Mouse (Mus musculus): ENCODE measurements around the gene Mcm3.

The Mcm3 gene

GRCm38 (mm10) chr1:20814521-20814920, 5.6 kb downstream of the Mcm3 start:
- in situ Hi-C loops (cut with MboI, MseI), result loop anchor here (10.0 kb wide), 1 partner anchor 260 kb away; the partner anchor contains the start of gene Tram2

- in situ Hi-C loops (cut with MboI, MseI), result no loop called here
These were observed 15.6 kb downstream of the Mcm3 start for GRCm38 (mm10) chr1:20804526-20804925.

GRCm38 (mm10) chr1:20801682-20802390, 18.3 kb downstream of the Mcm3 start:
- in situ Hi-C loops (cut with MboI, MseI), result no loop called here

- in situ Hi-C loops (cut with MboI, MseI), result no loop called here
These were observed 18.8 kb downstream of the Mcm3 start for GRCm38 (mm10) chr1:20801275-20801674.

GRCm38 (mm10) chr1:20795178-20795577, 24.9 kb downstream of the Mcm3 start:
- in situ Hi-C loops (cut with MboI, MseI), result no loop called here

- in situ Hi-C loops (cut with MboI, MseI), result loop anchor here (5.0 kb wide), 1 partner anchor 47 kb away; no protein-coding TSS in a partner anchor
These were observed 25.4 kb downstream of the Mcm3 start for GRCm38 (mm10) chr1:20794760-20795159.

GRCm38 (mm10) chr1:20791414-20791813, 28.7 kb downstream of the Mcm3 start:
- in situ Hi-C loops (cut with MboI, MseI), result loop anchor here (5.0 kb wide), 1 partner anchor 44 kb away; no protein-coding TSS in a partner anchor

GRCm38 (mm10) chr1:20790517-20790916, 29.6 kb downstream of the Mcm3 start, which contains the start of gene Il17f:
Gene Il17f (minus strand): TSS chr1:20790617.
- in situ Hi-C loops (cut with MboI, MseI), result loop anchor here (5.0 kb wide), 1 partner anchor 43 kb away; no protein-coding TSS in a partner anchor

- in situ Hi-C loops (cut with MboI, MseI), result no loop called here
These were observed 31.7 kb downstream of the Mcm3 start for GRCm38 (mm10) chr1:20788419-20788818.

GRCm38 (mm10) chr1:20787046-20787445, 33.1 kb downstream of the Mcm3 start:
- in situ Hi-C loops (cut with MboI, MseI), result no loop called here

- in situ Hi-C loops (cut with MboI, MseI), result no loop called here
These were observed 41.7 kb downstream of the Mcm3 start for GRCm38 (mm10) chr1:20778366-20778765.

- in situ Hi-C loops (cut with MboI, MseI), result loop anchor here (5.0 kb wide), 1 partner anchor 102 kb away; no protein-coding TSS in a partner anchor
These were observed 45.9 kb downstream of the Mcm3 start for GRCm38 (mm10) chr1:20774026-20774730.

- in situ Hi-C loops (cut with MboI, MseI), result no loop called here
These were observed 53.6 kb downstream of the Mcm3 start for GRCm38 (mm10) chr1:20766526-20766925.

- in situ Hi-C loops (cut with MboI, MseI), result no loop called here
These were observed 58.7 kb downstream of the Mcm3 start for GRCm38 (mm10) chr1:20761411-20761810.

- in situ Hi-C loops (cut with MboI, MseI), result no loop called here
These were observed 59.8 kb downstream of the Mcm3 start for GRCm38 (mm10) chr1:20760331-20760730.

- in situ Hi-C loops (cut with MboI, MseI), result no loop called here
These were observed 60.3 kb downstream of the Mcm3 start for GRCm38 (mm10) chr1:20759799-20760198.

GRCm38 (mm10) chr1:20757586-20757985, 62.5 kb downstream of the Mcm3 start:
- in situ Hi-C loops (cut with MboI, MseI), result no loop called here

GRCm38 (mm10) chr1:20754439-20754838, 65.7 kb downstream of the Mcm3 start:
- in situ Hi-C loops (cut with MboI, MseI), result no loop called here

All from regulatory T cell (primary cell).